Mouse (Mus musculus): ENCODE measurements around the gene Dnaaf2. TPM values are rescaled to one million over a fixed set of nuclear protein-coding genes. Genes with fewer than 3 reads are reported as not detected.

The Dnaaf2 gene
- polyA plus RNA-seq, 1 experiment from 2014 or later: 3.4 TPM

DNA sequence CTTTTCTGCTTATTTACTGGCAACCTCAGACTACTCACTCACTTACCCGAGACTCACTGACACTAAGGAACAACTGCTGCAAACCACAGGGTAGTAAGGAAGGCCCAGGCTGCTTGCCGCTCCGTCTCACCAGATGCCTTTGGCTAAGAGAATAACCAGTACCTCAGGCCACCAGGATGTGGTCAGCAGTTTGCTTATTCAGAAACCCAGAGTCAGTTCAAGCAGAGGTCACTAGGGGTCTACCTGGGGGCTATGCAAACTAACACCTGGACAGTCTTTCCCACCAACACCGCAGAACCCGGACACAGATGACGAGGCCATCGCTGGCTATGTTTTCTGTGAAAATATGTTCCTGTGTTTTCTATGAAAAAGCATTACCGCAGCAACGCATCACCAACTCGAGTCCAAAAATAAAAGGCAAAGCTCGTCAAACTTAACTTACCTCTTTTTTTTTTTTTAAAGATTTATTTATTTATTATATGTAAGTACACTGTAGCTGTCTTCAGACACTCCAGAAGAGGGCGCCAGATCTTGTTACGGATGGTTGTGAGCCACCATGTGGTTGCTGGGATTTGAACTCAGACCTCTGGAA, 15.1 kb upstream of the Dnaaf2 start:
- no peak overlapping the region for H3K4me2 ChIP-seq (replicated peaks; ENCODE audit: low read depth)
- H3K9me3 ChIP-seq (ENCODE audit: control insufficient read depth): no peaks in the 10 kb centered on the region
- TF ChIP-seq CTCF (IDR thresholded peaks at IDR 0.05; ENCODE audit: low read depth): peak; percentile 12; the same call in 1 of the 2 replicates
- no peak overlapping the region for H3K4me3 ChIP-seq (ENCODE audit: low read depth, low read length)
- peaks cover 19% of the 10 kb centered on the region for H3K36me3 ChIP-seq (ENCODE audit: control insufficient read depth, insufficient read depth)
- H3K9ac ChIP-seq (ENCODE audit: low read depth, low read length): no peak overlapping the region
- no peak overlapping the region for H3K27ac ChIP-seq (ENCODE audit: low read depth, low read length)
- no peaks in the 10 kb centered on the region for H3K4me1 ChIP-seq (replicated peaks; ENCODE audit: control insufficient read depth, insufficient read depth, low read length)
- no peak for ATAC-seq
- 92% methylated on average over 13 of the region's 13 CpGs for WGBS
- no peaks in the 10 kb centered on the region for H3K27me3 ChIP-seq (replicated peaks; ENCODE audit: control insufficient read depth, insufficient read depth, low read length)

DNA sequence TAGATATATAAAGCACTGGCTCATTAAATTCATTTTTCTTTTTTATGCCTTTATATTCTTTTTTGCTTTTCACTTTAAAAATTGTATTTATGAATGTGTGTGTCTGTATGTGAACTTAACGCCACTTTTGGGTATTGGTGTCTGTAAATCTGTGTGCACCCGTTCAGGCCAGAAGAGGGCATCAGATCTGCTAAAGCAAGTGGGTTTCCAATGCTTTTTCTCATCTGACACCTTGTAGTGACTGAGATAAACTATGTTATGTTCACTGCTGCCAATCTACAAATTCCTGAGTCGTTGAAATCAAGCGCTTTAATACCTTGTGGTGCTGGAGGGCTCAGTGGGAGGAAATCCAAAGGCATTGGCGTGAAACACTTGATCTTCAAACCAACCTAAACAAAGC, 12.8 kb upstream of the Dnaaf2 start:
- ATAC-seq: no peak
- Histone ChIP-seq H3K4me1 (replicated peaks; ENCODE audit: control insufficient read depth, insufficient read depth, low read length) (no peaks in the 10 kb centered on the region), H3K36me3 (ENCODE audit: control insufficient read depth, insufficient read depth) (peaks cover 15% of the 10 kb centered on the region), H3K27ac (ENCODE audit: low read depth, low read length) (no peak overlapping the region), H3K27me3 (replicated peaks; ENCODE audit: control insufficient read depth, insufficient read depth, low read length) (no peaks in the 10 kb centered on the region), H3K4me3 (ENCODE audit: low read depth, low read length) (no peak overlapping the region), H3K9me3 (ENCODE audit: control insufficient read depth) (no peaks in the 10 kb centered on the region), H3K4me2 (replicated peaks; ENCODE audit: low read depth) (no peak overlapping the region), H3K9ac (ENCODE audit: low read depth, low read length) (no peak overlapping the region)
- peak; percentile 63 for TF ChIP-seq CTCF (IDR thresholded peaks at IDR 0.05; ENCODE audit: low read depth)
- 84% methylated on average over 5 of the region's 5 CpGs for WGBS

DNA sequence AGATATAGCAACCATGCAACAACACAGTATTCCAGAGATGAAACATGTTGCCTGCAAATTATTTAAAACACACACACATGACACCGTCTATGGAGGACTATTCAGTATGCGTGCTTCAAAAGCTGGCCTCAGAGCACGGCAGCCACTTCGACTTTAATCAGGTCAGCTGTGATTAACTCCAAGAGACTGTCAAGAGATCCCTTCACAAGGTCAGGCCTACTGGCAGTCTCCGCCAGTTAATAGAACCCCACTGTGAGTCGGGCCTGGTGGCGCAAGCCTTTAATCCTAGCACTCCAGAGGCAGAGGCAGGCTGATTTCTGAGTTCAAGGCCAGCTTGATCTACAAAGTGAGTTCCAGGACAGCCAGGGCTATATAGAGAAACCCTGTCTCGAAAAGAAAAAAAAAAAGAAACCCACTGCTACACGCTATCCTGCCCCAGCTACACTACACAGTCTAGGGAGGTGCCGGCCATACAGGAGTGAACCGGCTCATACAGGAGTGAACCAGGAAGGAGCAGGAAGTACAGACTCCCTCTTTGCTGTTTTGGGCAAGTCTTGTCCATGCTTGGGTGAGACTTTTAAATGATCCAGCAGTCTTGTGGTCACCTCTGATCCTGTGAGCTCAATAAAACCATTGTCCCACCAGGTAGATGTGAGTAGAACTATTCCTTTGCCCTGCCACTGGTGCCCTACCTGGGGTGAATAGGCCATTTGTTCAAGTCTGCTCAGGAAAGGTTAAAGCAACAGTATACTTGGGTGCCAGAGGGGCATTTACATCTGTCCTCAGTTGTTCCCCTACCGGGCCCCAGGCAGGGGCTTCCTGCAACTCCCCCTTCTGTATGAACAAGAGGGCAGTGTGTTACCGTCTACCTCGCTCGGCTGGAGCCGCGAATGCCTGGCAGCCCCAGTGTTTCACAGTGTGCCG, 12.1 kb upstream of the Dnaaf2 start:
- TF ChIP-seq CTCF (IDR thresholded peaks at IDR 0.05; ENCODE audit: low read depth): no peak
- ATAC-seq: no peak
- H3K4me2 ChIP-seq (replicated peaks; ENCODE audit: low read depth): no peak overlapping the region
- no peak overlapping the region for H3K4me3 ChIP-seq (ENCODE audit: low read depth, low read length)
- H3K27me3 ChIP-seq (replicated peaks; ENCODE audit: control insufficient read depth, insufficient read depth, low read length): no peaks in the 10 kb centered on the region
- H3K9me3 ChIP-seq (ENCODE audit: control insufficient read depth): no peaks in the 10 kb centered on the region
- H3K9ac ChIP-seq (ENCODE audit: low read depth, low read length): no peak overlapping the region
- H3K27ac ChIP-seq (ENCODE audit: low read depth, low read length): no peak overlapping the region
- no peaks in the 10 kb centered on the region for H3K4me1 ChIP-seq (replicated peaks; ENCODE audit: control insufficient read depth, insufficient read depth, low read length)
- WGBS: 91% methylated on average over 18 of the region's 18 CpGs
- H3K36me3 ChIP-seq (ENCODE audit: control insufficient read depth, insufficient read depth): peaks cover 12% of the 10 kb centered on the region

DNA sequence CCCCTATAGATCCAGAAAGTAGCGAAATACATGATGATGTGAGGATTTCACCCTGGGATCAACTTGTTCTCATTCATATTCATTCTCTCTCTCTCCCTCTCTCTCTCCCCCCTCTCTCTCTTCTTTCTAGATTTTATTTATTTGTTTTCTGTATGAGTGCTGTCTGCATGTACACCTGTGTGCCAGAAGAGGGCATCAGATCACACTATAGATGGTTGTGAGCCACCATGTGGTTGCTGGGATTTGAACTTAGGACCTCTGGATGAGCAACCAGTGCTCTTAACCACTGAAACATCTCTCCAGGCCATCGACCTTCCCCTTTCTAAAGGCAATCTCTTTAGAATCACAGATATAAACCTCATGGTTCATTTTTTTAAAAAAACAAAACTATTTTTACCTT, 10.3 kb upstream of the Dnaaf2 start:
- no peak overlapping the region for H3K27ac ChIP-seq (ENCODE audit: low read depth, low read length)
- no peak for ATAC-seq
- no peak overlapping the region for H3K9ac ChIP-seq (ENCODE audit: low read depth, low read length)
- TF ChIP-seq CTCF (IDR thresholded peaks at IDR 0.05; ENCODE audit: low read depth): peak; percentile 49
- H3K4me2 ChIP-seq (replicated peaks; ENCODE audit: low read depth): no peak overlapping the region
- no peak overlapping the region for H3K4me3 ChIP-seq (ENCODE audit: low read depth, low read length)
- H3K36me3 ChIP-seq (ENCODE audit: control insufficient read depth, insufficient read depth): peaks cover 5% of the 10 kb centered on the region; the same call in 1 of the 2 replicates
- H3K4me1 ChIP-seq (replicated peaks; ENCODE audit: control insufficient read depth, insufficient read depth, low read length): no peaks in the 10 kb centered on the region
- H3K9me3 ChIP-seq (ENCODE audit: control insufficient read depth): no peaks in the 10 kb centered on the region
- 91% methylated on average over 2 of the region's 2 CpGs for WGBS
- no peaks in the 10 kb centered on the region for H3K27me3 ChIP-seq (replicated peaks; ENCODE audit: control insufficient read depth, insufficient read depth, low read length)

DNA sequence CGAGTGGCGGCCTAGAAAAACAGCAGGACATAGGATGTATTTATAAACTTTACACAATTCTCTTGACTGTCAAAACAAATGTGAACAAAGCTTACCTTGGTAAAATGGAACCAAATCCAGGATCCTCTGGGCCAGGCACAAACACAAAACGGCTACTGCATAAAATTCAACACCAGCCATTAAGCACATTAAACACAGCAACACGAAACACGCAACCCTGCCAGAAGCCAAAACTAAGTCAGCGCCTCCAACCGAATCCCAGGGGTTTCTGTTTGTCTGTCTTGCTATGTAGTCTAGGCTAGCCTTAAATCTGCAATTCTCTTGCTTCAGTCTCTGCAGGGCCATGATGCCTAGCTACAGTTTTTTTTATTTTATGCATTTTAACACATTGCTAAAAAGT, 9.7 kb upstream of the Dnaaf2 start:
- H3K27me3 ChIP-seq (replicated peaks; ENCODE audit: control insufficient read depth, insufficient read depth, low read length): no peaks in the 10 kb centered on the region
- no peak overlapping the region for H3K4me3 ChIP-seq (ENCODE audit: low read depth, low read length)
- TF ChIP-seq CTCF (IDR thresholded peaks at IDR 0.05; ENCODE audit: low read depth): no peak
- WGBS: 94% methylated on average over 7 of the region's 7 CpGs
- no peaks in the 10 kb centered on the region for H3K4me1 ChIP-seq (replicated peaks; ENCODE audit: control insufficient read depth, insufficient read depth, low read length)
- no peak overlapping the region for H3K27ac ChIP-seq (ENCODE audit: low read depth, low read length)
- no peak overlapping the region for H3K4me2 ChIP-seq (replicated peaks; ENCODE audit: low read depth)
- no peaks in the 10 kb centered on the region for H3K9me3 ChIP-seq (ENCODE audit: control insufficient read depth)
- no peak for ATAC-seq
- H3K36me3 ChIP-seq (ENCODE audit: control insufficient read depth, insufficient read depth): peaks cover 5% of the 10 kb centered on the region; the same call in 1 of the 2 replicates
- no peak overlapping the region for H3K9ac ChIP-seq (ENCODE audit: low read depth, low read length)

DNA sequence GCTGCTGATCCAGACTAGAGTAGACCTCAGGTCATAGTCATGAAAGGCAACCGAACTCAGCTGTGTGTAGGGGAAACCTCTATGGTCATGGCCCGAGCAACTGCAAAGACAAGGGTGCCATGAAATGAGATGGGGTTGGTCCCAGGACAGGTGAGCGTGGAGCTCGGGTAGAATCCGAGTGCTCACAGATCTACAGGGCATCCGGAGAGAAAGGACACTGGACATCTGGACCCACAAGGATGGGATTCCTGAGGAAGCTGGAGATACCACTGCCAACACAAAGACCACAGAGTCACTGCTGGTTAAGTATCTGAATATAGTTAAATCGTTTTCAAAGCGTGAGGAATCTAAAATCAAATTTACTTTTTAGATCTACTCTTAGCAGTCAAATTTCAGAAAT, 9.2 kb upstream of the Dnaaf2 start:
- 95% methylated on average over 8 of the region's 8 CpGs for WGBS
- peaks cover 6% of the 10 kb centered on the region; the same call in 1 of the 2 replicates for H3K36me3 ChIP-seq (ENCODE audit: control insufficient read depth, insufficient read depth)
- no peaks in the 10 kb centered on the region for H3K27me3 ChIP-seq (replicated peaks; ENCODE audit: control insufficient read depth, insufficient read depth, low read length)
- ATAC-seq: no peak
- no peaks in the 10 kb centered on the region for H3K9me3 ChIP-seq (ENCODE audit: control insufficient read depth)
- H3K9ac ChIP-seq (ENCODE audit: low read depth, low read length): no peak overlapping the region
- H3K4me3 ChIP-seq (ENCODE audit: low read depth, low read length): no peak overlapping the region
- no peak for TF ChIP-seq CTCF (IDR thresholded peaks at IDR 0.05; ENCODE audit: low read depth)
- H3K27ac ChIP-seq (ENCODE audit: low read depth, low read length): no peak overlapping the region
- no peak overlapping the region for H3K4me2 ChIP-seq (replicated peaks; ENCODE audit: low read depth)
- H3K4me1 ChIP-seq (replicated peaks; ENCODE audit: control insufficient read depth, insufficient read depth, low read length): no peaks in the 10 kb centered on the region

All from intestine, postnatal 0 days (tissue).